Mouse (Mus musculus): Measurements from ENCODE around the gene Ptprj.
"Not testable (repeated sequence)": the region's sequence is repeated elsewhere in the genome, so short reads cannot be mapped to it uniquely, and the experiment has no call there.

GRCm38 (mm10) chr2:90414110-90414821 lies 166.2 kb downstream of the Ptprj start:
- not testable (repeated sequence) for TF ChIP-seq POLR2A (IDR thresholded peaks at IDR 0.05; ENCODE audit: borderline replicate concordance, control insufficient read depth, low read depth, low read length); CTCF (IDR thresholded peaks at IDR 0.05; ENCODE audit: control insufficient read depth, insufficient read depth, low read length)

Measured in bone marrow, adult 2 months (tissue).